Mouse (Mus musculus): ENCODE results near the gene Ttll10.

GRCm38 (mm10) chr4:156059261-156059660, at the start of gene Ttll10:
- TF ChIP-seq CTCF (conservative IDR thresholded peaks at IDR 0.05; ENCODE audit: insufficient read depth, insufficient read length, low read depth, low read length) = no peak
- TF ChIP-seq POLR2A (IDR thresholded peaks at IDR 0.05; ENCODE audit: low read depth, low read length) = no peak
